7 mouse cellular contexts compared by ENCODE assay signal in the genomic region with DNA sequence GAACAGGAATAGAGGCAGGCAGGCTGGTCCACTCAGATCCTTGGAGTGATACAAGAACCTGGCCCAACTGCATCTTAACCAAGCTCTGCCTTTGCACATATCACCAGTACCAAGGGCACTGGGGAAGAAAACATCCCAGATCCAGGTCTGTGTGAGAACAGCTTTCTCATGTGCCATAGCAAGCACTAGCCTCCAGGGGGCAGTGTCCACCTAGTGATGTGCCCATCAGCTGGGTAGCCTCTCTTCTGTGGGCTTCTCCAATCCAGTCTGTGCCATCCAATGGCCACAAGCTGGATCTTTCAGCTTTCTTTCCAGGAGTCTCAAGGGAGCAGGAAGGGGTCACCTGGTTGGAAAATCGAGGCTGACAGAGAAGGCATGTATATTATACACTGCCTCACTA. TPM values are rescaled to one million over a fixed set of nuclear protein-coding genes. Genes with fewer than 3 reads are reported as not detected.
DNase-seq lines count a peak whose midpoint lies in the region; TF ChIP-seq lines count a peak whose summit lies in the region.

No protein-coding gene starts in this region.

- H3K9me3 ChIP-seq in ES-E14 (ENCODE audit: control insufficient read depth, insufficient read depth, low read depth, low read length): no peaks in the 10 kb centered on the region

- no peaks in the 10 kb centered on the region for H3K36me3 ChIP-seq in ES-E14 (ENCODE audit: control insufficient read depth, insufficient read depth, low read length, poor library complexity, severe bottlenecking)

- H3K4me1 ChIP-seq in ES-E14 (ENCODE audit: control insufficient read depth in 2 of 2, insufficient read depth in 2 of 2, low read length in 2 of 2, poor library complexity in 1 of 2): peaks cover 0 to 12% of the 10 kb centered on the region in 2 experiments; a peak in 1 of 4 replicates

- no peak overlapping the region for H3K9ac ChIP-seq in ES-E14 (ENCODE audit: insufficient read depth, low read depth, low read length, poor library complexity, severe bottlenecking)

- no peak overlapping the region for H3K4me3 ChIP-seq in ES-E14 (ENCODE audit: insufficient read depth in 1 of 2, low read depth in 1 of 2, low read length in 2 of 2, poor library complexity in 1 of 2, severe bottlenecking in 1 of 2)

- no peak overlapping the region for H3K27ac ChIP-seq in ES-E14 (ENCODE audit: insufficient read depth, low read depth, low read length, poor library complexity, severe bottlenecking)

- in situ Hi-C loops in ES-E14 (cut with MboI; ENCODE audit: low sequenced_read_pairs in 2 of 2, unreplicated experiment in 2 of 2): loop anchor here in 1 of 2 experiments (10.0 kb wide), 1 partner anchor 90 kb away; no protein-coding TSS in a partner anchor

- no peak for DNase-seq in ES-E14 (ENCODE audit: low read depth, low spot score)
- DNase-seq in adrenal gland, adult 8-10 months: peak; percentile 38
- DNase-seq in embryo, embryonic 11.5 days (ENCODE audit: low read depth, low spot score): peak; percentile 56
- DNase-seq in heart, postnatal 4 days: peak; percentile 74
- DNase-seq in layer of hippocampus, adult 9-11 months: peak; percentile 37
- DNase-seq in lung, postnatal 25 days (ENCODE audit: low spot score): peak; percentile 69
- DNase-seq in retina, postnatal 7 days (ENCODE audit: low read depth, low spot score): peak; percentile 58

TF ChIP-seq in ES-E14, 5 proteins besides CTCF, POLR2A, EP300 and RAD21:
- TF ChIP-seq ZC3H11A (IDR thresholded peaks at IDR 0.05; ENCODE audit: borderline replicate concordance, low read depth, low read length): peak; percentile 65; the same call in 1 of the 2 replicates
- no peak for TF ChIP-seq HCFC1 (IDR thresholded peaks at IDR 0.05; ENCODE audit: borderline replicate concordance, insufficient read depth, low read length)
TF ChIP-seq in ES-E14: peak in this region for 1.

RNA-seq across cellular contexts. Expression of gene Gm13547, which starts 5.7 kb away (rescaled TPM):
- not detected in 2 replicates for total RNA-seq in ES-E14 (2012; rRNA removed)
- total RNA-seq in adrenal gland, adult 8-10 months (2022): not detected
- total RNA-seq in heart, postnatal 4 days (2021): not detected

RNA-seq across cellular contexts. Expression of gene Gm13420, which starts 13.3 kb away (rescaled TPM):
- 0.27 and 0.42 TPM in 2 replicates for total RNA-seq in ES-E14 (2012; rRNA removed)
- total RNA-seq in adrenal gland, adult 8-10 months (2022): under 1 TPM in 2 of 4 experiments, not detected in 2; 0.43 to 0.46 TPM
- not detected for total RNA-seq in heart, postnatal 4 days (2021)

RNA-seq across cellular contexts. Expression of gene Coq4, which starts 22.5 kb away (rescaled TPM):
- total RNA-seq in ES-E14 (2012; rRNA removed): 18.3 and 30.4 TPM in 2 replicates
- 10 to 100 TPM; 18.6 to 25.1 (median 20.7) TPM for total RNA-seq in adrenal gland, adult 8-10 months (2022)
- total RNA-seq in heart, postnatal 4 days (2021): 10 to 100 TPM; 14.6 to 14.7 TPM

RNA-seq across cellular contexts. Expression of gene Trub2, which starts 23.5 kb away (rescaled TPM):
- 78.5 and 108 TPM in 2 replicates for total RNA-seq in ES-E14 (2012; rRNA removed)
- 10 to 100 TPM; 38.8 to 73.6 (median 49.8) TPM for total RNA-seq in adrenal gland, adult 8-10 months (2022)
- 10 to 100 TPM; 37.5 to 38.6 TPM for total RNA-seq in heart, postnatal 4 days (2021)

RNA-seq across cellular contexts. Expression of gene Slc27a4, which starts 37.6 kb away (rescaled TPM):
- total RNA-seq in ES-E14 (2012; rRNA removed): 38.9 and 47.7 TPM in 2 replicates
- 10 to 100 TPM; 29.2 to 51.3 (median 39.1) TPM for total RNA-seq in adrenal gland, adult 8-10 months (2022)
- 10 to 100 TPM; 22.3 to 23.4 TPM for total RNA-seq in heart, postnatal 4 days (2021)
